Mouse (Mus musculus) small intestine, adult 2 months (tissue): ENCODE data around the gene Samd14. TPM values are rescaled to one million over a fixed set of nuclear protein-coding genes. Genes with fewer than 3 reads are reported as not detected.

Source experiments
- H3K27ac ChIP-seq: fragments of 200-500 bp; 2 replicates; pipeline ENCODE4 v1.5.1; 2012; ENCODE audit warnings: low read depth, low read length, control low read depth, inconsistent platforms; ENCODE audit not compliant: insufficient read depth
- H3K27me3 ChIP-seq: fragments of 200-500 bp; 2 replicates; pipeline ENCODE4 v1.6.1; 2012; ENCODE audit warnings: mild to moderate bottlenecking, moderate library complexity, low read length, inconsistent platforms; ENCODE audit not compliant: control insufficient read depth, insufficient read depth
- H3K36me3 ChIP-seq: fragments of 200-500 bp; 2 replicates; pipeline ENCODE4 v1.6.1; 2012; ENCODE audit warnings: mild to moderate bottlenecking, low read length, control low read depth, inconsistent platforms; ENCODE audit not compliant: control insufficient read depth, insufficient read depth
- H3K4me1 ChIP-seq: fragments of 200-500 bp; 2 replicates; pipeline ENCODE4 v1.6.1; 2012; ENCODE audit warnings: low read length, inconsistent platforms, mixed read lengths; ENCODE audit not compliant: control insufficient read depth, insufficient read depth, insufficient read length
- H3K4me3 ChIP-seq: fragments of 200-500 bp; 2 replicates; pipeline ENCODE4 v1.5.1; 2012; ENCODE audit warnings: low read depth, mild to moderate bottlenecking, control low read depth, inconsistent platforms, low read length, moderate library complexity
- CTCF ChIP-seq: fragments of 200-500 bp; IDR thresholded peaks from 2 replicates; pipeline ENCODE4 v1.5.1; 2012; ENCODE audit warnings: low read depth, mild to moderate bottlenecking, control low read depth, inconsistent platforms, low read length, moderate library complexity, mixed read lengths; ENCODE audit not compliant: insufficient replicate concordance, insufficient read length; ENCODE audit errors: extremely low read depth
- POLR2A ChIP-seq: fragments of 200-500 bp; IDR thresholded peaks from 2 replicates; pipeline ENCODE4 v1.6.1; 2012; ENCODE audit warnings: low read depth, mild to moderate bottlenecking, control low read depth, inconsistent platforms, low read length, moderate library complexity
- WGBS: fragments of 180-500 bp; shearing (Covaris S2); methylation state at CpG from one replicate; pipeline ENCODE4 v1.1.7; 2018; 5-methylcytosine and 5-hydroxymethylcytosine counted together
- polyA plus RNA-seq: library from polyadenylated mRNA; depleted of rRNA; stranded (reverse); fragments of >200 nt; gene quantifications from 2 replicates; pipeline ENCODE4 v1.2.3, GENCODE M21; 2012

Gene Samd14
- polyA plus RNA-seq, 1 experiment, result 7.2 TPM

GRCm38 (mm10) chr11:95044185-95044870 is 34.6 kb downstream of the Samd14 start:
- Histone ChIP-seq H3K27ac (no peak overlapping the region), H3K4me3 (no peak overlapping the region), H3K4me1 (peaks cover 15% of the 10 kb centered on the region), H3K36me3 (peaks cover 29% of the 10 kb centered on the region), H3K27me3 (no peaks in the 10 kb centered on the region)
- WGBS, result 83% methylated on average over 13 of the region's 13 CpGs
- no peak for TF ChIP-seq POLR2A
- no peak for TF ChIP-seq CTCF

DNA sequence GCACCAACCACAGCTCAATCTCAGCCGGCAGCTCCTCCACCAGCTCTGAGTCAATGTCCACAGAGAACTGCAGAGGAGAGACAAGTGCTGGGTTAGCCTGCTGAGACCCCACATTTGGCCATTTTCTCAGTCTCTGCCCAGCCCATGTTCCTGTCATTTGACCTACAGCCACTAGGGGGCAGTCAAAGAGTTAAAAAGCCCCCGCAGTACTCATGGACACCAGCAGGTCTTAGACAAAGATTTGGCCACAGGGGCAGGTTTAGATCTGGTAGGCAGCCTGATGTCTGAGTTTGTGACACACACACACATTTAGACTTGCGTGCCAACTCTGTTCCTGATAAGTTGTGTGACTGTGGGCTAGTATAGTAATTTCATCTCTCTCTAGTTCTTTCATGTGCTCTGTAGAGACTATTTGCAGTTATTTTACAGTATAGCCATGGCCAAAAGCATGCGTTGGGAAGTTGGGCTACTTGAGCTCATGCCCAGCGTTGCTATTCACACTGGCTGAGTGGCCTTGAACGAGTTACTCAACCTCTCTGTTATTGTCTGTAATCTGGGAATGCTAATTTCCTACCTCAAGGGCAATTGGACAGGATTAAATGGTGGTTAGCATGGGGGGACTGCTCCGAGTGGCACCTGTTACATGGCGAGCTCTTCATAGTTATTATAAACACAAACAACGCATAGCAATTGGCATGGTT is 37.5 kb downstream of the Samd14 start:
- peaks cover 46% of the 10 kb centered on the region for H3K36me3 ChIP-seq
- TF ChIP-seq POLR2A (no peak), CTCF (peak; percentile 91; the same call in 1 of the 2 replicates)
- no peaks in the 10 kb centered on the region for H3K27me3 ChIP-seq
- H3K4me3 ChIP-seq, result no peak overlapping the region
- 0 out of 2 replicates have a peak, but pooled peaks cover 4% of the 10 kb centered on the region for H3K4me1 ChIP-seq
- no peak overlapping the region for H3K27ac ChIP-seq
- 60% methylated on average over 9 of the region's 9 CpGs for WGBS

- no peaks in the 10 kb centered on the region for H3K27me3 ChIP-seq
- no peak for TF ChIP-seq POLR2A
- no peak for TF ChIP-seq CTCF
- no peak overlapping the region for H3K4me3 ChIP-seq
- H3K27ac ChIP-seq, result no peak overlapping the region
- 86% methylated on average over 9 of the region's 9 CpGs for WGBS
- H3K36me3 ChIP-seq, result peaks cover 68% of the 10 kb centered on the region
- H3K4me1 ChIP-seq, result no peaks in the 10 kb centered on the region
These were observed 43.4 kb downstream of the Samd14 start for GRCm38 (mm10) chr11:95053062-95053461.

DNA sequence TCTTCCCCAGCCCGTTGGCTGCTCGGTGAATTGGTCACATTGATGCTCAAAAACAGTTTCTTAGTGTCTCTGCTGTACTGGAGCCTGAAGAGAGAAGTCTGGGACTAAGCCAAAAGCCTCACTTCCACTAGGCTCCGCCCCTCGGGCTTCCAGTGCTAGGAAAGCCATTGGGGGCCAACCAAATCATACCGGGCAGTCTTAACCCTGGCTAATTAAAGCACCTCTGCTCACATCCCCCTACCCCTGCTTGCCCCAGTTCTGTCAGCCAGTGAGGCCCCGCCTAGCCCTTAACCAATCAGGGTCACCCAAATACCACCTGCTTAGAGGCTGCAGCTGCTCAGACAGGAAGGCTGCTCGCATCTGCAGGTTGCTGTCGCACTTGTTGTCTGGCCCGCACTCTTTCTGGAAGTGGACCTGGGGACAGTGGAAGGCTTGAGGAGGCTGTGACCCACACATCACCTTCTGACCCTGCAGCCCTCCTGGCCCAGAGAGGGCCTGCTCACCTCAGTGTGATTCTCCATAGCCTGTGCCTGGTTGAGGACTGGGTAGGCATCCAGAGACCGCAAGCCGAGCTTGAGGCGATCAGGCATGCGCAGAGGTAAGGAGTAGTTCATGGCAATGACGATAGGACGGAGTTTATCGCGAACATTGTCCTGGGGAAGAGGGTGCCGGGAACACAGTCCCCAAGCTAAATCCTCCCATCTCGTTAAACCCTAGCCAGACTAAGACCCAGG is 47.3 kb downstream of the Samd14 start:
- WGBS, result 77% methylated on average over 19 of the region's 19 CpGs
- H3K27me3 ChIP-seq, result no peaks in the 10 kb centered on the region
- TF ChIP-seq POLR2A (no peak), CTCF (no peak)
- no peaks in the 10 kb centered on the region for H3K4me1 ChIP-seq
- H3K4me3 ChIP-seq, result no peak overlapping the region
- peaks cover 77% of the 10 kb centered on the region for H3K36me3 ChIP-seq
- H3K27ac ChIP-seq, result no peak overlapping the region

- TF ChIP-seq CTCF (no peak), POLR2A (no peak)
- Histone ChIP-seq H3K36me3 (peaks cover 28% of the 10 kb centered on the region), H3K4me3 (no peak overlapping the region), H3K4me1 (peaks cover 35% of the 10 kb centered on the region), H3K27me3 (no peaks in the 10 kb centered on the region), H3K27ac (no peak overlapping the region)
- WGBS, result 80% methylated on average over 10 of the region's 10 CpGs
These were observed 59.7 kb downstream of the Samd14 start for GRCm38 (mm10) chr11:95069226-95069957.

- no peak for TF ChIP-seq CTCF
- TF ChIP-seq POLR2A, result no peak
- H3K4me1 ChIP-seq, result peaks cover 39% of the 10 kb centered on the region
- 0 out of 2 replicates have a peak overlapping the region, but pooled peaks have one; percentile 22 for H3K27ac ChIP-seq
- peaks cover 22% of the 10 kb centered on the region for H3K36me3 ChIP-seq
- H3K27me3 ChIP-seq, result no peaks in the 10 kb centered on the region
- H3K4me3 ChIP-seq, result no peak overlapping the region
- WGBS, result 48% methylated on average over 8 of the region's 8 CpGs
These were observed 60.7 kb downstream of the Samd14 start for GRCm38 (mm10) chr11:95070140-95071107.
